Mouse (Mus musculus) heart, adult 2 months (tissue): ENCODE data around the gene Rps6ka3.

Experiments
- CTCF ChIP-seq: fragments of 200-600 bp; IDR thresholded peaks from 2 replicates; pipeline ENCODE4 v1.8.1; 2022; ENCODE audit warnings: antibody characterized with exemption, mild to moderate bottlenecking, moderate library complexity
- EP300 ChIP-seq: fragments of 200-500 bp; IDR thresholded peaks from 2 replicates; pipeline ENCODE4 v1.6.1; 2011; ENCODE audit warnings: low read depth, low read length, control low read depth; ENCODE audit not compliant: insufficient read depth
- POLR2A ChIP-seq: fragments of 200-500 bp; IDR thresholded peaks from 2 replicates; pipeline ENCODE4 v1.6.1; 2011; ENCODE audit warnings: mild to moderate bottlenecking, low read depth, low read length, control low read depth; ENCODE audit not compliant: insufficient read depth

- TF ChIP-seq CTCF (no peak), POLR2A (no peak), EP300 (no peak)
These were observed 12.4 kb downstream of the Rps6ka3 start for GRCm38 (mm10) chrX:159222474-159222873.
